Mouse (Mus musculus): Measurements from ENCODE around the gene Angptl8. TPM values are rescaled to one million over a fixed set of nuclear protein-coding genes. Genes with fewer than 3 reads are reported as not detected.

Gene Angptl8
- polyA plus RNA-seq, 1 experiment from 2014 or later = 0.83 TPM

Small RNA genes lying within 50 kb of the gene (microRNA-seq; reads per million reads assigned to microRNA genes)
- gene Mir7083 = 5.7 reads per million, percentile 13 among the genes with 10 or more reads in this experiment

Other genes starting within 250 kb of the Angptl8 start
- 32.0 and 37.1 TPM in 2 replicates for gene Timm29, start 242.8 kb upstream of the Angptl8 start, polyA plus RNA-seq (2016; fragmentation: Nextera tagmentation; extraction: Ambion mirVana)
- 20.4 and 21.6 TPM in 2 replicates for gene Yipf2, start 242.7 kb upstream of the Angptl8 start, polyA plus RNA-seq (2016; fragmentation: Nextera tagmentation; extraction: Ambion mirVana)
- 139 and 162 TPM in 2 replicates for gene Smarca4, start 219.3 kb upstream of the Angptl8 start, polyA plus RNA-seq (2016; fragmentation: Nextera tagmentation; extraction: Ambion mirVana)
- 52.2 and 58.9 TPM in 2 replicates for gene Ldlr, start 112.0 kb upstream of the Angptl8 start, polyA plus RNA-seq (2016; fragmentation: Nextera tagmentation; extraction: Ambion mirVana)
- 146 and 175 TPM in 2 replicates for gene Spc24, start 75.2 kb upstream of the Angptl8 start, polyA plus RNA-seq (2016; fragmentation: Nextera tagmentation; extraction: Ambion mirVana)
- 8.6 and 9.5 TPM in 2 replicates for gene Kank2, start 36.8 kb upstream of the Angptl8 start, polyA plus RNA-seq (2016; fragmentation: Nextera tagmentation; extraction: Ambion mirVana)
- gene Dock6, start 17.1 kb downstream of the Angptl8 start, polyA plus RNA-seq (2016; fragmentation: Nextera tagmentation; extraction: Ambion mirVana) = 22.0 and 23.5 TPM in 2 replicates
- 8.3 and 9.7 TPM in 2 replicates for gene Rab3d, start 82.7 kb downstream of the Angptl8 start, polyA plus RNA-seq (2016; fragmentation: Nextera tagmentation; extraction: Ambion mirVana)
- 4.2 and 4.6 TPM in 2 replicates for gene Ccdc159, start 92.0 kb downstream of the Angptl8 start, polyA plus RNA-seq (2016; fragmentation: Nextera tagmentation; extraction: Ambion mirVana)
- 39.0 and 39.2 TPM in 2 replicates for gene Tmem205, start 92.0 kb downstream of the Angptl8 start, polyA plus RNA-seq (2016; fragmentation: Nextera tagmentation; extraction: Ambion mirVana)
- gene Plppr2, start 101.5 kb downstream of the Angptl8 start, polyA plus RNA-seq (2016; fragmentation: Nextera tagmentation; extraction: Ambion mirVana) = 14.7 and 22.4 TPM in 2 replicates
- 8.1 and 8.6 TPM in 2 replicates for gene Swsap1, start 120.2 kb downstream of the Angptl8 start, polyA plus RNA-seq (2016; fragmentation: Nextera tagmentation; extraction: Ambion mirVana)
- 8.9 and 10.2 TPM in 2 replicates for gene Epor, start 128.0 kb downstream of the Angptl8 start, polyA plus RNA-seq (2016; fragmentation: Nextera tagmentation; extraction: Ambion mirVana)
- 3.0 and 3.7 TPM in 2 replicates for gene Rgl3, start 153.9 kb downstream of the Angptl8 start, polyA plus RNA-seq (2016; fragmentation: Nextera tagmentation; extraction: Ambion mirVana)
- 5.7 and 6.3 TPM in 2 replicates for gene Ccdc151, start 167.1 kb downstream of the Angptl8 start, polyA plus RNA-seq (2016; fragmentation: Nextera tagmentation; extraction: Ambion mirVana)
- 108 and 112 TPM in 2 replicates for gene Prkcsh, start 167.3 kb downstream of the Angptl8 start, polyA plus RNA-seq (2016; fragmentation: Nextera tagmentation; extraction: Ambion mirVana)
- gene Elavl3, start 216.5 kb downstream of the Angptl8 start, polyA plus RNA-seq (2016; fragmentation: Nextera tagmentation; extraction: Ambion mirVana) = 16.7 and 26.8 TPM in 2 replicates
- gene Gm49318, start 235.7 kb downstream of the Angptl8 start, polyA plus RNA-seq (2016; fragmentation: Nextera tagmentation; extraction: Ambion mirVana) = not detected in 2 replicates
- gene Zfp653, start 235.9 kb downstream of the Angptl8 start, polyA plus RNA-seq (2016; fragmentation: Nextera tagmentation; extraction: Ambion mirVana) = 11.7 and 12.6 TPM in 2 replicates
- gene Ecsit, start 249.9 kb downstream of the Angptl8 start, polyA plus RNA-seq (2016; fragmentation: Nextera tagmentation; extraction: Ambion mirVana) = 41.1 and 44.1 TPM in 2 replicates